Mouse (Mus musculus): ENCODE results near the gene Ndufa13.

The Ndufa13 gene

GRCm38 (mm10) chr8:69907106-69907505 is 4.7 kb upstream of the Ndufa13 start:
- no peak for DNase-seq (ENCODE audit: low spot score in 2 of 2)

- no peak for DNase-seq (ENCODE audit: low spot score in 2 of 2)
Observed at GRCm38 (mm10) chr8:69906260-69906659, 3.9 kb upstream of the Ndufa13 start.

- no peak for DNase-seq (ENCODE audit: low spot score in 2 of 2)
Observed at GRCm38 (mm10) chr8:69904096-69904495, 1.7 kb upstream of the Ndufa13 start.

- DNase-seq (ENCODE audit: low spot score in 2 of 2): peak; percentile 96 to 98
Observed at GRCm38 (mm10) chr8:69903063-69903542, 745 bp upstream of the Ndufa13 start.

- DNase-seq (ENCODE audit: low spot score in 2 of 2): peak; percentile 91 to 98
Observed at GRCm38 (mm10) chr8:69901484-69902162, 735 bp downstream of the Ndufa13 start.

GRCm38 (mm10) chr8:69900895-69901451 is 1.4 kb downstream of the Ndufa13 start:
- no peak for DNase-seq (ENCODE audit: low spot score in 2 of 2)

- no peak for DNase-seq (ENCODE audit: low spot score in 2 of 2)
Observed at GRCm38 (mm10) chr8:69899876-69900275, 2.5 kb downstream of the Ndufa13 start.

- no peak for DNase-seq (ENCODE audit: low spot score in 2 of 2)
Observed at GRCm38 (mm10) chr8:69897857-69898256, 4.5 kb downstream of the Ndufa13 start.

- no peak for DNase-seq (ENCODE audit: low spot score in 2 of 2)
Observed at GRCm38 (mm10) chr8:69895772-69896451, 6.4 kb downstream of the Ndufa13 start.

GRCm38 (mm10) chr8:69894836-69895332 is 7.5 kb downstream of the Ndufa13 start:
- DNase-seq (ENCODE audit: low spot score in 2 of 2): no peak

GRCm38 (mm10) chr8:69893863-69894262 is 8.5 kb downstream of the Ndufa13 start:
- peak in 1 of 2 experiments; percentile 71 for DNase-seq (ENCODE audit: low spot score in 2 of 2)

GRCm38 (mm10) chr8:69890813-69891241 is 11.5 kb downstream of the Ndufa13 start:
- DNase-seq (ENCODE audit: low spot score in 2 of 2): peak in 1 of 2 experiments; percentile 64

GRCm38 (mm10) chr8:69888902-69889301 is 13.5 kb downstream of the Ndufa13 start:
- no peak for DNase-seq (ENCODE audit: low spot score in 2 of 2)

- DNase-seq (ENCODE audit: low spot score in 2 of 2): no peak
Observed at GRCm38 (mm10) chr8:69888244-69888866, 14.0 kb downstream of the Ndufa13 start.

GRCm38 (mm10) chr8:69887289-69888243 is 14.8 kb downstream of the Ndufa13 start, which contains the start of gene Cilp2:
Gene Cilp2 (minus strand): TSS chr8:69887687.
- no peak for DNase-seq (ENCODE audit: low spot score in 2 of 2)

GRCm38 (mm10) chr8:69884141-69884540 is 18.2 kb downstream of the Ndufa13 start:
- DNase-seq (ENCODE audit: low spot score in 2 of 2): no peak

- no peak for DNase-seq (ENCODE audit: low spot score in 2 of 2)
Observed at GRCm38 (mm10) chr8:69882833-69883600, 19.3 kb downstream of the Ndufa13 start.

GRCm38 (mm10) chr8:69882021-69882756 is 20.2 kb downstream of the Ndufa13 start:
- peak; percentile 49 to 77 for DNase-seq (ENCODE audit: low spot score in 2 of 2)

GRCm38 (mm10) chr8:69881261-69881865 is 21.0 kb downstream of the Ndufa13 start:
- DNase-seq (ENCODE audit: low spot score in 2 of 2): no peak
